Mouse (Mus musculus) hindbrain, embryonic 15.5 days (tissue): ENCODE data around the gene Fam20a. TPM values are rescaled to one million over a fixed set of nuclear protein-coding genes. Genes with fewer than 3 reads are reported as not detected.

Source experiments
- ATAC-seq: fragments of 200-750 bp; cut with Nextera tagmentation; 2 replicates; pipeline ENCODE4 v1.8.0; 2017; ENCODE audit warnings: low read depth, moderate number of reproducible peaks, moderate TSS enrichment; ENCODE audit not compliant: low FRiP score
- H3K27ac ChIP-seq: fragments of 300-500 bp; sonication (generic); replicated peaks from 2 replicates; pipeline ENCODE4 v1.5.1; 2015; ENCODE audit warnings: mild to moderate bottlenecking, inconsistent platforms
- H3K27me3 ChIP-seq: fragments of 300-500 bp; sonication (generic); 2 replicates; pipeline ENCODE4 v1.6.1; 2015; ENCODE audit warnings: control low read depth, inconsistent platforms
- H3K36me3 ChIP-seq: fragments of 300-500 bp; sonication (generic); 2 replicates; pipeline ENCODE4 v1.6.1; 2015; ENCODE audit warnings: control low read depth, inconsistent platforms
- H3K4me1 ChIP-seq: fragments of 300-500 bp; sonication (generic); replicated peaks from 2 replicates; pipeline ENCODE4 v1.6.1; 2015; ENCODE audit warnings: control low read depth, inconsistent platforms
- H3K4me2 ChIP-seq: fragments of 300-500 bp; sonication (generic); 2 replicates; pipeline ENCODE4 v1.6.1; 2015; ENCODE audit warnings: moderate library complexity, mild to moderate bottlenecking, inconsistent platforms
- H3K4me3 ChIP-seq: fragments of 300-500 bp; sonication (generic); 2 replicates; pipeline ENCODE4 v1.5.1; 2015; ENCODE audit warnings: mild to moderate bottlenecking, inconsistent platforms
- H3K9ac ChIP-seq: fragments of 300-500 bp; sonication (generic); 2 replicates; pipeline ENCODE4 v1.6.1; 2015; ENCODE audit warnings: inconsistent platforms
- H3K9me3 ChIP-seq: fragments of 300-500 bp; sonication (generic); 2 replicates; pipeline ENCODE4 v1.6.1; 2016; ENCODE audit warnings: control low read depth, inconsistent platforms
- WGBS: fragments of 180-500 bp; shearing (Covaris S2); methylation state at CpG from one replicate; pipeline ENCODE4 v1.1.7; 2015; 5-methylcytosine and 5-hydroxymethylcytosine counted together
- polyA plus RNA-seq: library from polyadenylated mRNA; unstranded; fragments of >200 nt; fragmentation: Nextera tagmentation; extraction: Ambion mirVana; gene quantifications from 2 replicates; pipeline ENCODE4 v1.2.1, GENCODE M21; 2015

Gene Fam20a
- polyA plus RNA-seq, 1 experiment from 2014 or later, result 5.5 TPM

DNA sequence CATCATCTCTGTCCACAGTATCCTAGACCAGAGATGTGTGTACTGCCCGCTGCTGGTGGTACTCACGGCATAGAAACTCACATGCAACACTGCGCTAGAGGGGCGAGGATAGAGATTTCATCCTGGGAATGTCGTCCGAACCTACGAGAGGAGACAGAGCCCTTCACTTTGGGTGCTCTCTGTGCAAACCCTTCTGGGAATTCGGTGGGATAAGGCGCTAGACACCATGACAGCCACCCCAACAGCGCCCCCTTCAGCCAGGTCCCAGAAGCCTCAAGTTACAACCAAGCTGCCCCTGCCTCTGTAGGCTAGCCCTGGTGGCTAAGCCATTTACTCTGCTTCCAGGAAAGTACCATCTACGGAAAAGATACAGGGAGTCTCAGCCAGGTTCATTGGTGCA, 47.5 kb downstream of the Fam20a start:
- no peak overlapping the region for H3K9ac ChIP-seq
- H3K4me1 ChIP-seq, result no peaks in the 10 kb centered on the region; the same call in 1 of the 2 replicates
- H3K4me2 ChIP-seq, result no peak overlapping the region
- no peak overlapping the region for H3K27ac ChIP-seq
- H3K36me3 ChIP-seq, result peaks cover 7% of the 10 kb centered on the region
- no peak overlapping the region for H3K4me3 ChIP-seq
- no peak for ATAC-seq
- no peaks in the 10 kb centered on the region for H3K27me3 ChIP-seq
- H3K9me3 ChIP-seq, result no peaks in the 10 kb centered on the region
- WGBS, result 85% methylated on average over 11 of the region's 11 CpGs

DNA sequence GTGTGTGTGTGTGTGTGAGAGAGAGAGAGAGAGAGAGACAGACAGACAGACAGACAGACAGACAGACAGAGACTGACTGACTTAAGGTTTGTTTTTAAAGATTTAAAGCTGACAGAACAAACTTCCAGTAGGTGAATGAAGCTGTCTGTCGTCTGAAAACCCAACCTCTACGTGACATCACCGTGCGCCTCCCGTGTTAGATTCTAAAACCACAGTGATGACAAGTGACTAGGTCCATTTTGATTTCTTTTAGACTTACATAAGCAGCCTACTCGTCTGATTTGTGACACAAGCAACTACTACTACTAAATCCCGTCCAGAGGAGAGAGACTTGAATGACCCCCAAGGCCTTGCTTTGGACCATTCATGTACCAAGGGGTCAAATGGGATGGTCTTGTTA, 48.3 kb downstream of the Fam20a start:
- no peak overlapping the region for H3K27ac ChIP-seq
- WGBS, result 91% methylated on average over 7 of the region's 7 CpGs
- ATAC-seq, result no peak
- H3K4me3 ChIP-seq, result no peak overlapping the region
- no peaks in the 10 kb centered on the region for H3K9me3 ChIP-seq
- no peak overlapping the region for H3K9ac ChIP-seq
- no peaks in the 10 kb centered on the region; the same call in 1 of the 2 replicates for H3K4me1 ChIP-seq
- H3K36me3 ChIP-seq, result peaks cover 10% of the 10 kb centered on the region
- H3K27me3 ChIP-seq, result no peaks in the 10 kb centered on the region
- no peak overlapping the region for H3K4me2 ChIP-seq

DNA sequence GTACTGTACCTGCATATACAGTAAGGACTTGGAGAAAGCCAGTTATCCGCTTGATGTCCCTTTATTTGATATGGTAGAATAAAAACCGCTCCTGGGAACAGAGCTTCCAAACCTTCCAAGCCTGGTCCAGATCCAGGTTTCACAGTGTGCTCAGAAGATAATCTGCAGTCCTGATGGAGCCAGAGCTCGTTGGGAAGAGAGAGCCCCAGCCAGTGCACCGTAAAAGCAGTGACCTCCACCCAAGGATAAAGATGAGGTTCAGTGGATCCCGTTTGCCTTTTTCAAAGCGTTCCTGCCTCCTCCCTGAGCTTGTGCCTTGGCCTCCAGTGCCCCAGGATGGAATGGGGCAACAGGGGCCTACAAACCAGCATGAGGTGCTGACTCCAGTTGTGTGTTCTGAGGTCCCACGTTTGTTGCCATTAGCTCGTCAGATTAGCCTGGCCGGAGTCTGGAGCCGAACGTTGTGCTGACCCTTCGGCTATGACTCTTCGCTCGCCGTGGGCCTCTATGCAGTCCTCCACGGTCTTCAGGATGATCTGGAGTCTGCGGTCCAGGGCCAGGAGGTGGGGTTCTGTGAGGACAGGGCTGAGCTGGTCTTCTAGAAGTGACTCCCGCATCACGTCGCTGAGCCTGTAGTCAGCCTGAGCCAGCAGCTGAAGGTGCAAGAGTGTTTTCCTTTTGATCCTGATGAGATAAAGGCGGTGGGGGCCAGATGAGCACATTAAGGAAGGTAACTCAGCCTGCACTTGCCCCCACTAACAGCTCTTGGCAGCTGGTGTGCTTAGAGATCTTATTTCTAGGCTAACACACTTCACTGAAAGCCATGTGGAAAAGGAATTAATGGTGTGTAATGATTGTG, 49.0 kb downstream of the Fam20a start:
- 74% methylated on average over 21 of the region's 21 CpGs for WGBS
- H3K4me1 ChIP-seq, result no peaks in the 10 kb centered on the region; the same call in 1 of the 2 replicates
- H3K27ac ChIP-seq, result no peak overlapping the region
- no peaks in the 10 kb centered on the region for H3K9me3 ChIP-seq
- H3K9ac ChIP-seq, result no peak overlapping the region
- no peaks in the 10 kb centered on the region for H3K27me3 ChIP-seq
- peaks cover 17% of the 10 kb centered on the region for H3K36me3 ChIP-seq
- no peak overlapping the region for H3K4me3 ChIP-seq
- no peak for ATAC-seq
- no peak overlapping the region for H3K4me2 ChIP-seq

DNA sequence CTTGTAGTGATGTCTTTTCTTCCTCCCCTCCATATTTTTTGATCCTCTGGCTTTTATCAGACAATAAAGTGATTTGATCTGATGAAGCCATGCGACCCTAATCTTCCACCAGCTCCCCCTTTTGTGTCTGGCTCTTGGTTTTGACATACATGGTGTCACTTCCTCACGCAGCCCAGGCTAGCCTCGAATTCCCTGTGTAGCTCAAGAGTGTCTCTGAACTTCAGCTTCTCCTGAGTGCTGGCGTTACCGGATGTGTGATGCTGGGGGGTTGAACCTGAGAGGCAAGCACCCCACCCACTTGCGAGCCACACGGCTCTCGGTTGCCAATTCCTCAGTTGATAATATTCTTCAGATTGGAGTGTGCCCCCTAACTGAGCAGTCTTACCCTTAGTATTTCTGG, 49.7 kb downstream of the Fam20a start:
- WGBS, result 89% methylated on average over 8 of the region's 8 CpGs
- H3K36me3 ChIP-seq, result peaks cover 22% of the 10 kb centered on the region
- H3K4me3 ChIP-seq, result no peak overlapping the region
- no peak overlapping the region for H3K27ac ChIP-seq
- no peaks in the 10 kb centered on the region; the same call in 1 of the 2 replicates for H3K4me1 ChIP-seq
- no peaks in the 10 kb centered on the region for H3K9me3 ChIP-seq
- no peaks in the 10 kb centered on the region for H3K27me3 ChIP-seq
- no peak overlapping the region for H3K4me2 ChIP-seq
- no peak for ATAC-seq
- no peak overlapping the region for H3K9ac ChIP-seq

DNA sequence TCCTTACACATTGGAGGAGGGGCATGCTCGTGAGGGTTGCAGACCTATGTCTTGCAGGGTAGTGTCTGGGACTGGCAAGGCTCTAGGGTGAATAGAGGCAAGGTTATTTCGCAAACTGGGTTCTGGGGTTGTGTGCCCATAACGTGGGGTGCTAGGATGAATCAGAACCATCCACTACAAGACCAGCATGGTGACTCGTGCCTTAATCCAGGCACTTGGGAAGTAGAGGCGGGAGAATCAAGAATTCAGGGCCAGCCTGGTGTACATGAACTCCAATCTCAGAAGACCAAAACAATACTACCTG, 50.1 kb downstream of the Fam20a start:
- no peak overlapping the region for H3K4me3 ChIP-seq
- no peak overlapping the region for H3K27ac ChIP-seq
- no peaks in the 10 kb centered on the region for H3K9me3 ChIP-seq
- no peaks in the 10 kb centered on the region; the same call in 1 of the 2 replicates for H3K4me1 ChIP-seq
- no peak overlapping the region for H3K9ac ChIP-seq
- H3K27me3 ChIP-seq, result no peaks in the 10 kb centered on the region
- peaks cover 26% of the 10 kb centered on the region for H3K36me3 ChIP-seq
- H3K4me2 ChIP-seq, result no peak overlapping the region
- no peak for ATAC-seq
- 88% methylated on average over 5 of the region's 5 CpGs for WGBS

DNA sequence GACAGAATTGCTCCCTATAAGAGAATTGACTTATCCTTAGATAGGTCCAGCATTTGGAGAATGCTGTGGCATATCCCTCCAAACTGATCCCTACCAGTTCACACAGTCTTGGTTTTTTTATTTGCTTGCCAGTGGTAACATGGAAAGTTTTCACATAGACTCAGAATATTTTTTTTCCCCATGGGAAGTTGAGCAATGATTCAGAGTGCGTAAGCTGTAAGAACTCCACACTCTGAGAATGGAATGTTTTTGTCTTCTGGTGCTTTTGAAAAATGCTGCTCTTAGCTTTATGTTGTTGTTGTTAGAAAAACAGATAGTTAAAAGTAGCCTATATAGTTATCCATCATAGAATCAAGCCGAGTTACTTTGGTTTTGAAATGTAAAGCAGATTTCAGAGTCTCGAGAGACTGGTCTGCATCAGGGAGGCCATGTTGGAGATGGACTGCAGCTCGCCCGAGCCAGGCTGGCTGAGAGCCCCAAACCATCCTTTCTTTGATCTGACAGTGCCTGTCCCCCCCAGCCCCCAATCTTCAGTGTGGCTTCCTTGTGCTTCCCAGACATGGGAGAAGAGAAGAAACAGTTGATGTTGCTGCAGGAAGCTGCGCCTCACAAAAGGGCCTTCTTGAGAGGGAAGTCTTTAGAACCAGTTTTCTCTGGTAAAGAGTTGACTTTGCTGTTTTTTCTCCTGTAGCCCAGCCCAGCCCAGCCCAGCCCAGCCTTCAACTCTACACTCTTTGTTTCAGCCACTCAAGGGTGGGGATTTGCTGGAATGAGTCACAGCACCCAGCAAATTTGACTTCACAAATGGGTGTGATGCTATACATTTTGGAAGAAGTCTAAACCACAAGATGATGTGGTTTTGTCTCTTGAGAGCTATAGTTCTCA, 50.7 kb downstream of the Fam20a start:
- H3K36me3 ChIP-seq, result peaks cover 31% of the 10 kb centered on the region
- ATAC-seq, result no peak
- no peak overlapping the region for H3K4me2 ChIP-seq
- WGBS, result 80% methylated on average over 6 of the region's 6 CpGs
- no peak overlapping the region for H3K4me3 ChIP-seq
- no peaks in the 10 kb centered on the region for H3K9me3 ChIP-seq
- no peaks in the 10 kb centered on the region for H3K27me3 ChIP-seq
- no peak overlapping the region for H3K9ac ChIP-seq
- H3K4me1 ChIP-seq, result no peaks in the 10 kb centered on the region; the same call in 1 of the 2 replicates
- no peak overlapping the region for H3K27ac ChIP-seq

DNA sequence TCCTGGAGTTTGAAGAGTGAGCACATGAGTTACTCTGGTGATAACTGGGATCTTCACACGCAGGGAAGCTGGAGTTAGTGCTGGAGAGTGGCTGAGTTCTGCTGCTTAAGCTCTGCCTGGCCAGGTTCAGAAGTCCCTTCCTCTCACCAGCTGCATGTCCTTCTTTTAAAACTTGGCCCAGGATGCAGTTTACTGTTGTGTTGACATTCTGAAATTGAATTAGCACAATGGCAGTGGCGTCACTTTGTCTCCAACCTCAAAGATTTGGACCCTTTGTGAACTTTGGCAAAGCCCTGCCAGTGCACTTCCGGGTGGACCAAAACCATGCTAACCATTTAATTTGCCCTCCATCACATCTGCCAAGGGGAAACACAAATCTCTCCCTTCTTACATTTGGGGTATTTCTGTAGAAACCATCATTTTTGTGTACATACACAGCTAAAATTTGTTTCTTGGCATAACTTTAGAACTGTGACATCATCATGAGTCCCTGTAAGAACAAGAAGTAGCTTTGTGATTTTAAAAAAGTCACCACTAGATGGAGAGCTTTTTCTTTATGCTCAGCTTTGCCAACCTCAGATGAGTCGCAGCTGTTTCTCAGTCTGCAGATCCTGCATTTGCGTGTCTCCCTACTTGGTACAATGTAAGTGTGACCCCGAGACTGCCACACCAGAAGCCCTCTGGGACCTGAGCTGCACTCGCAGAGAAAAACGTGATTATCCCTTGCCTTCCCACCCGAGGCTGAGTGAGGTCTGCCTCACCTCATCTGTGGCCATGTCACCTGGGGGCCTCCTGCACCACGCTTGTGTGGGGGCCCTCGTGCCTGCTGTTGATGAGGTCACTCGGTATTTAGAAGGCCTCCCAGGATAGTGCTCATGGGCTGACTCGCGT, 51.8 kb downstream of the Fam20a start:
- Histone ChIP-seq H3K36me3 (peaks cover 42% of the 10 kb centered on the region), H3K9me3 (no peaks in the 10 kb centered on the region), H3K4me2 (no peak overlapping the region), H3K4me1 (no peaks in the 10 kb centered on the region; the same call in 1 of the 2 replicates), H3K27me3 (no peaks in the 10 kb centered on the region), H3K4me3 (no peak overlapping the region), H3K9ac (no peak overlapping the region), H3K27ac (peak overlapping the region; percentile 42; the same call in 1 of the 2 replicates)
- ATAC-seq, result peak; percentile 84
- WGBS, result 53% methylated on average over 14 of the region's 14 CpGs

DNA sequence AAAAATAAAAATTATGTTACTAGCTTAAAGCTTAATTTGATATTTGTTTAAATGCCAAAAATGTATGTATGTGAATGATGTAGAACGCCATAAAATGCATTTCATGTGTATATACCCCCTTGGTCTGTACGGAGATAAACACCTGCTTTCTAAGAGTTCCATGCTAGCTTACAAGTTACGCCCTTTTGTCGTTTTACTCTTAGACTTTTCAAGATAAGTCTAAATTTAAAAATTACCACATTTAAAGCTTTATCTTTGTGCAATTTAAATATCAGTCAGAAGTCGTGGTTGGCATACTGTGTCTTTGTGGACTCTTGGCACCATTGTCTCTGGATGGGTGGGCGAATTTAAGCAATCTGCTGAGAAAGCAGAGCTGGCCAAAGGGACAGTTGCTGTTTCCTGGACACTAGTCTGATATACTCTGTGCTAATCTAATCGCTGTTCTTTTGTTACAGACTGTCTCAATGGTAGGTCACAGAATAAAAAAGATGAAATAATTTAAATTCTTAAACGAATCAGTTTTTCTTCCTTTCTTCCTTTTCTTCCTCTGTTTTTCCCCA, 52.9 kb downstream of the Fam20a start:
- Histone ChIP-seq H3K36me3 (peaks cover 53% of the 10 kb centered on the region), H3K27ac (no peak overlapping the region), H3K9me3 (no peaks in the 10 kb centered on the region), H3K4me2 (no peak overlapping the region), H3K4me1 (no peaks in the 10 kb centered on the region; the same call in 1 of the 2 replicates), H3K4me3 (no peak overlapping the region), H3K27me3 (no peaks in the 10 kb centered on the region), H3K9ac (no peak overlapping the region)
- no peak for ATAC-seq
- 90% methylated on average over 8 of the region's 8 CpGs for WGBS

DNA sequence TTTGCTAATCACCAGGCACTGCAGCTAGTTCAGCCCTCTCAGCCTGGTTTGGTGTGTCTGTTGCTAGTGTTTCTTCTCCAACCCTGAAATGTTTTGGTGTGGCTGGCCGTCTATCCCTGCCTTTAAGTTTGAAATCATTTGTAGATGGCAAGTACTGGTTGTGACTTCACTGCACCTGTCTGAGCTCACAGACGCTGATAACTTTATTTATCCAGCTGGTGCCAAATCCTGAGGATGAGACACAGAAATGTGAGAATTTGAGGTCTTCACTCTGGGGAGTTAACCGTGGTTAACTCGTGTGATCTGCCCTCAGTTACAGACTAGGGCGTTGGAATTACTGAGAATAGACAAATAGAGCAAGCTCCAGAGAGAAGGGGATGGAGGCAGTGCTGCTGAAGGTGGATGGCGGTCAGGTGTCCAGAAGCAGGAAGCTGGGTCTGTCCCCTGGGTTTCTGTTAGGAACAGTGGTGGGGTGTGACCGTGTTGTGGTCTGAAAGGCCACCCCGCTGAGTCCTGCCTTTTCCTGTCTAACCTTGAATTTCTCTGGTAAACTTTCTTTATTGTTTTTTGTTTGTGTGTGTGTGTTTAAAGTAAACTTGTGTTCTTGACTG, 53.9 kb downstream of the Fam20a start:
- Histone ChIP-seq H3K36me3 (peaks cover 62% of the 10 kb centered on the region), H3K9ac (no peak overlapping the region), H3K4me1 (no peaks in the 10 kb centered on the region; the same call in 1 of the 2 replicates), H3K4me2 (no peak overlapping the region), H3K27me3 (no peaks in the 10 kb centered on the region), H3K27ac (no peak overlapping the region), H3K4me3 (no peak overlapping the region), H3K9me3 (no peaks in the 10 kb centered on the region)
- no peak for ATAC-seq
- WGBS, result 86% methylated on average over 8 of the region's 8 CpGs

DNA sequence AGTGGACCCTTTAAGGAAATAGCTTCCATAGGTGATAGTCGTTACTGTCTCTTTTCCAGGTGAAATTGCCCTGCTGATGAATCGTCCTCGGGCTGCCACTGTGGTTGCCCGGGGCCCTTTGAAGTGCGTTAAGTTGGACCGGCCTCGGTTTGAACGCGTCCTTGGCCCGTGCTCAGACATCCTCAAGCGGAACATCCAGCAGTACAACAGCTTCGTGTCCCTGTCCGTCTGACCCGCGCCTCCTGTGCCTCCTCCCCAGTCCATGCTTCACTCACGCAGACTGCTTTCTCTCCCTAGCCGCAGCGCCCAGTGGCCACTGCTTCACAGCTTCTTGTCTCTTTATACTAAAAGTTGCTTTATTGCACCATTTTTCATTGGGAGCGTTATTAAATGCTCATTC, 54.7 kb downstream of the Fam20a start:
- no peak overlapping the region for H3K4me3 ChIP-seq
- H3K4me1 ChIP-seq, result no peaks in the 10 kb centered on the region; the same call in 1 of the 2 replicates
- no peaks in the 10 kb centered on the region for H3K9me3 ChIP-seq
- no peak overlapping the region for H3K27ac ChIP-seq
- H3K27me3 ChIP-seq, result no peaks in the 10 kb centered on the region
- ATAC-seq, result no peak
- peaks cover 69% of the 10 kb centered on the region for H3K36me3 ChIP-seq
- 94% methylated on average over 19 of the region's 19 CpGs for WGBS
- no peak overlapping the region for H3K9ac ChIP-seq
- H3K4me2 ChIP-seq, result no peak overlapping the region

DNA sequence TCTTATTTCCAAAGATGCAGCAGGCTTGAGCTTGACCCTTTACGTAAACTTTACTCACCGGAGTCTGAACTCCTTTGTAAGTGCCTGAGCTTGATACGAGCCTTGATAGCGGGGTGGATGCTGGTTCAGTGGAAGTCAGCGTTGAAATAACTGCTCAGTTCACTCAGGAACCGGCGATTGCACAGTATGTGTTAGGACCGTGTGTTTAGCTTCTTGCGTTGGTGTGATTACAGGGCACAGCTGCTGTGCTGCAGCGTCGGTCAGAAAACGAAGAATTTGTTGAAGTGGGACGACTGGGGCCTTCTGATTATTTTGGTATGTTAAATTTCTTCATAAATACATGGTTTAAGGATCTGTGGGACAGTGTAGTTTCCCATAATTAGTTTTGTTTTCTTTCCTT, 55.7 kb downstream of the Fam20a start:
- H3K4me1 ChIP-seq, result no peaks in the 10 kb centered on the region; the same call in 1 of the 2 replicates
- H3K4me2 ChIP-seq, result no peak overlapping the region
- ATAC-seq, result no peak
- H3K9me3 ChIP-seq, result no peaks in the 10 kb centered on the region
- no peaks in the 10 kb centered on the region for H3K27me3 ChIP-seq
- H3K36me3 ChIP-seq, result peaks cover 75% of the 10 kb centered on the region
- H3K4me3 ChIP-seq, result no peak overlapping the region
- H3K27ac ChIP-seq, result no peak overlapping the region
- 95% methylated on average over 13 of the region's 13 CpGs for WGBS
- H3K9ac ChIP-seq, result no peak overlapping the region
